Mouse (Mus musculus) ES-Bruce4 (cell line): ENCODE results near the gene Nr2e1.

Experiments used
- CTCF ChIP-seq: IDR thresholded peaks from one replicate; pipeline ENCODE4 v1.8.1; 2011; ENCODE audit warnings: low read depth, low read length
- EP300 ChIP-seq: IDR thresholded peaks from 2 replicates; pipeline ENCODE4 v1.6.1; 2011; ENCODE audit warnings: low read depth, low read length; ENCODE audit not compliant: insufficient read depth
- POLR2A ChIP-seq: IDR thresholded peaks from one replicate; pipeline ENCODE4 v1.8.1; 2011; ENCODE audit warnings: low read length; ENCODE audit not compliant: insufficient read depth

DNA sequence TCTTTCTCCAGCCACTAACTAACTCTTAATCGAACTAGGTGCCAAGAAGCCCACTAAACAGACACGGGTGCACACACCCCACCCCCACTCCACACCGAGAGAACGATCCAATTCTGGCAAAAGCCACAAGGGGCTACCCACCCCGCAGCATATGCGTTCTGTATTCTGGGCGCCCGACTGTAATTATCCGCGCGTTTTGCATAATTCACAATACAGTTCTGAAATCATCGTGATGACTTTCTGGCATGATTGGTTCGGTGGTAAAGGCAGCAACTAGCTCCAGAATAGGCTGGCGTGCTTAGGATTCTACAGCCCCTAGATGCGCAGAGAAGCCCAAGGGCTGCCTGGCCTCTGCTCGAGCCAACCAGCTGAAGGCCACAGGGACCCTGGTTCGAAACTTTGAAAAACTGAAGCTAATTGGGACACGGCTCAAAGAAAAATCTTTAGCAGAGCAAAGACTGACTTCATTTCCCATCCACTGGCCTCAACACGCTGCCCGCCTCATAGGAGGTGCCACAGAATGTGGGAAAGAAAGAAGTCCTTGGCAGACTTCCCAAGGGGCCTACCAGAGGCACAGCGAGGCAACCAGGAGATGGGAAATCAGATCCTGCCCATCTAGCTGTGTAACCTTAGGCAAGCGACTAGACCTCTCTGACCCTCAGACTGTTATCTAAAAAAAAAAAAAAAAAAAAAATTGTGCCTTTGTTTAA lies 2.3 kb upstream of the Nr2e1 start:
- TF ChIP-seq POLR2A (no peak), CTCF (no peak), EP300 (no peak)
